Mouse (Mus musculus): ENCODE results near the gene Bbs5. TPM values are rescaled to one million over a fixed set of nuclear protein-coding genes. Genes with fewer than 3 reads are reported as not detected.

Bbs5 gene
- polyA plus RNA-seq, 1 experiment, result 47.2 TPM

- no peaks in the 10 kb centered on the region for H3K36me3 ChIP-seq (ENCODE audit: control insufficient read depth, insufficient read depth, low read length)
- peaks cover 5% of the 10 kb centered on the region; the same call in 1 of the 2 replicates for H3K4me1 ChIP-seq (ENCODE audit: control insufficient read depth, insufficient read depth, low read length)
- H3K4me3 ChIP-seq (ENCODE audit: control insufficient read depth, low read depth, low read length), result peak overlapping the region; percentile 19
- no peaks in the 10 kb centered on the region for H3K27me3 ChIP-seq (ENCODE audit: control insufficient read depth, insufficient read depth, low read length)
- H3K27ac ChIP-seq (ENCODE audit: control insufficient read depth, insufficient read depth, low read depth, low read length), result no peak overlapping the region
- TF ChIP-seq POLR2A (IDR thresholded peaks at IDR 0.05; ENCODE audit: control insufficient read depth, low read depth, low read length) (no peak; the same call in 1 of the 2 replicates), CTCF (IDR thresholded peaks at IDR 0.05; ENCODE audit: control insufficient read depth, insufficient read depth, insufficient replicate concordance, low read depth, low read length) (no peak)
These were observed 6.9 kb upstream of the Bbs5 start for GRCm38 (mm10) chr2:69640100-69640499.

- TF ChIP-seq CTCF (IDR thresholded peaks at IDR 0.05; ENCODE audit: control insufficient read depth, insufficient read depth, insufficient replicate concordance, low read depth, low read length) (no peak), POLR2A (IDR thresholded peaks at IDR 0.05; ENCODE audit: control insufficient read depth, low read depth, low read length) (no peak)
- no peaks in the 10 kb centered on the region for H3K36me3 ChIP-seq (ENCODE audit: control insufficient read depth, insufficient read depth, low read length)
- no peaks in the 10 kb centered on the region for H3K27me3 ChIP-seq (ENCODE audit: control insufficient read depth, insufficient read depth, low read length)
- H3K4me1 ChIP-seq (ENCODE audit: control insufficient read depth, insufficient read depth, low read length), result peaks cover 1% of the 10 kb centered on the region; the same call in 1 of the 2 replicates
- no peak overlapping the region for H3K4me3 ChIP-seq (ENCODE audit: control insufficient read depth, low read depth, low read length)
- H3K27ac ChIP-seq (ENCODE audit: control insufficient read depth, insufficient read depth, low read depth, low read length), result no peak overlapping the region
These were observed 1.9 kb upstream of the Bbs5 start for GRCm38 (mm10) chr2:69644968-69645617.

- TF ChIP-seq CTCF (IDR thresholded peaks at IDR 0.05; ENCODE audit: control insufficient read depth, insufficient read depth, insufficient replicate concordance, low read depth, low read length), result no peak
- no peak for TF ChIP-seq POLR2A (IDR thresholded peaks at IDR 0.05; ENCODE audit: control insufficient read depth, low read depth, low read length)
- no peaks in the 10 kb centered on the region for H3K36me3 ChIP-seq (ENCODE audit: control insufficient read depth, insufficient read depth, low read length)
These were observed 2.7 kb downstream of the Bbs5 start for GRCm38 (mm10) chr2:69649716-69650115.

GRCm38 (mm10) chr2:69659326-69659725 lies 12.4 kb downstream of the Bbs5 start:
- Histone ChIP-seq H3K4me3 (ENCODE audit: control insufficient read depth, low read depth, low read length) (no peak overlapping the region), H3K27ac (ENCODE audit: control insufficient read depth, insufficient read depth, low read depth, low read length) (no peak overlapping the region), H3K36me3 (ENCODE audit: control insufficient read depth, insufficient read depth, low read length) (no peaks in the 10 kb centered on the region), H3K4me1 (ENCODE audit: control insufficient read depth, insufficient read depth, low read length) (no peaks in the 10 kb centered on the region), H3K27me3 (ENCODE audit: control insufficient read depth, insufficient read depth, low read length) (no peaks in the 10 kb centered on the region)
- no peak for TF ChIP-seq CTCF (IDR thresholded peaks at IDR 0.05; ENCODE audit: control insufficient read depth, insufficient read depth, insufficient replicate concordance, low read depth, low read length)
- no peak for TF ChIP-seq POLR2A (IDR thresholded peaks at IDR 0.05; ENCODE audit: control insufficient read depth, low read depth, low read length)

More at GRCm38 (mm10) chr2:69649716-69650115, 2.7 kb downstream of the Bbs5 start:
- no peaks in the 10 kb centered on the region for H3K4me1 ChIP-seq (ENCODE audit: control insufficient read depth, insufficient read depth, low read length)
- H3K27me3 ChIP-seq (ENCODE audit: control insufficient read depth, insufficient read depth, low read length), result no peaks in the 10 kb centered on the region
- H3K4me3 ChIP-seq (ENCODE audit: control insufficient read depth, low read depth, low read length), result peak overlapping the region; percentile 58
- H3K27ac ChIP-seq (ENCODE audit: control insufficient read depth, insufficient read depth, low read depth, low read length), result no peak overlapping the region

- H3K4me1 ChIP-seq (ENCODE audit: control insufficient read depth, insufficient read depth, low read length), result no peaks in the 10 kb centered on the region
- no peak overlapping the region for H3K4me3 ChIP-seq (ENCODE audit: control insufficient read depth, low read depth, low read length)
- no peak for TF ChIP-seq CTCF (IDR thresholded peaks at IDR 0.05; ENCODE audit: control insufficient read depth, insufficient read depth, insufficient replicate concordance, low read depth, low read length)
- TF ChIP-seq POLR2A (IDR thresholded peaks at IDR 0.05; ENCODE audit: control insufficient read depth, low read depth, low read length), result no peak
- H3K27ac ChIP-seq (ENCODE audit: control insufficient read depth, insufficient read depth, low read depth, low read length), result no peak overlapping the region
- H3K36me3 ChIP-seq (ENCODE audit: control insufficient read depth, insufficient read depth, low read length), result no peaks in the 10 kb centered on the region
- H3K27me3 ChIP-seq (ENCODE audit: control insufficient read depth, insufficient read depth, low read length), result no peaks in the 10 kb centered on the region
These were observed 17.0 kb downstream of the Bbs5 start for GRCm38 (mm10) chr2:69663827-69664476.

- Histone ChIP-seq H3K4me3 (ENCODE audit: control insufficient read depth, low read depth, low read length) (no peak overlapping the region), H3K4me1 (ENCODE audit: control insufficient read depth, insufficient read depth, low read length) (no peaks in the 10 kb centered on the region; the same call in 1 of the 2 replicates), H3K27me3 (ENCODE audit: control insufficient read depth, insufficient read depth, low read length) (no peaks in the 10 kb centered on the region), H3K27ac (ENCODE audit: control insufficient read depth, insufficient read depth, low read depth, low read length) (no peak overlapping the region), H3K36me3 (ENCODE audit: control insufficient read depth, insufficient read depth, low read length) (no peaks in the 10 kb centered on the region)
- no peak for TF ChIP-seq POLR2A (IDR thresholded peaks at IDR 0.05; ENCODE audit: control insufficient read depth, low read depth, low read length)
- no peak for TF ChIP-seq CTCF (IDR thresholded peaks at IDR 0.05; ENCODE audit: control insufficient read depth, insufficient read depth, insufficient replicate concordance, low read depth, low read length)
These were observed 20.7 kb downstream of the Bbs5 start for GRCm38 (mm10) chr2:69667656-69668055.

GRCm38 (mm10) chr2:69668414-69668813 lies 21.4 kb downstream of the Bbs5 start:
- no peaks in the 10 kb centered on the region for H3K27me3 ChIP-seq (ENCODE audit: control insufficient read depth, insufficient read depth, low read length)
- no peak overlapping the region for H3K4me3 ChIP-seq (ENCODE audit: control insufficient read depth, low read depth, low read length)
- no peak overlapping the region for H3K27ac ChIP-seq (ENCODE audit: control insufficient read depth, insufficient read depth, low read depth, low read length)
- TF ChIP-seq POLR2A (IDR thresholded peaks at IDR 0.05; ENCODE audit: control insufficient read depth, low read depth, low read length) (no peak), CTCF (IDR thresholded peaks at IDR 0.05; ENCODE audit: control insufficient read depth, insufficient read depth, insufficient replicate concordance, low read depth, low read length) (no peak)
- H3K36me3 ChIP-seq (ENCODE audit: control insufficient read depth, insufficient read depth, low read length), result no peaks in the 10 kb centered on the region
- H3K4me1 ChIP-seq (ENCODE audit: control insufficient read depth, insufficient read depth, low read length), result no peaks in the 10 kb centered on the region; the same call in 1 of the 2 replicates

Measured in testis, adult 2 months (tissue).